Mouse (Mus musculus) frontal cortex, adult 2 months (tissue): ENCODE results near the gene Clic6. TPM values are rescaled to one million over a fixed set of nuclear protein-coding genes. Genes with fewer than 3 reads are reported as not detected.
A peak's percentile ranks its signal among the peaks of the same experiment; 100 is the strongest.
"Not testable (repeated sequence)": the region's sequence is repeated elsewhere in the genome, so short reads cannot be mapped to it uniquely, and the experiment has no call there.

Experiments used
- DNase-seq, 2 experiments: peaks; one replicate each; pipeline ENCODE4 v3.0.0; 2022; ENCODE audit warnings: low spot score in 1 of 2; ENCODE audit errors: extremely low spot score in 1 of 2
- polyA plus RNA-seq: library from polyadenylated mRNA; depleted of rRNA; stranded (reverse); fragments of >200 nt; gene quantifications from 2 replicates; pipeline ENCODE4 v1.2.3, GENCODE M21; 2012

Gene Clic6
- polyA plus RNA-seq, 1 experiment, result 0.82 TPM

- no peak for DNase-seq
These were observed 17.1 kb upstream of the Clic6 start for GRCm38 (mm10) chr16:92468459-92468858.

- no peak for DNase-seq
These were observed 14.8 kb upstream of the Clic6 start, which contains the start of gene Rcan1 for GRCm38 (mm10) chr16:92470706-92471105. Gene Rcan1, minus strand, starts transcription at chr16:92470867.

DNA sequence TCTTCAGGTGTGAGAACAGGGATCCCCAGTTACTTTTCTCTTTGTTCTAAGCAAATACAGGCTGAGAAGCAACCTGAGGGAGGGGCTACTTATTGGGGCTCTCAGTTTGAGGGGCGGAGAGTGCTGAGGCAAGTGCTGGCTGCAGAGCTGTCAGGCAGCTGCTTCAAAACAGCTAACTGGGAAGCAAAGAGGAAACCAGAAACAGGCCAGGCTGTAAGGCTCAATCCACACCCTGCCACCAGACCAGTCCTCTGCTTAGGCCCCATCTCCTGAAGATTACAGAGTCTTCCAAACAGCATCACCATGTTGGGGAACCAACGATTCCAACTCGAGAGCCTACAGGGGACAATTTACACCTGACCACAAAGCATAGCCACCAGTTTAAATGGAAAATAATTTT is 12.6 kb upstream of the Clic6 start:
- DNase-seq, result no peak

DNA sequence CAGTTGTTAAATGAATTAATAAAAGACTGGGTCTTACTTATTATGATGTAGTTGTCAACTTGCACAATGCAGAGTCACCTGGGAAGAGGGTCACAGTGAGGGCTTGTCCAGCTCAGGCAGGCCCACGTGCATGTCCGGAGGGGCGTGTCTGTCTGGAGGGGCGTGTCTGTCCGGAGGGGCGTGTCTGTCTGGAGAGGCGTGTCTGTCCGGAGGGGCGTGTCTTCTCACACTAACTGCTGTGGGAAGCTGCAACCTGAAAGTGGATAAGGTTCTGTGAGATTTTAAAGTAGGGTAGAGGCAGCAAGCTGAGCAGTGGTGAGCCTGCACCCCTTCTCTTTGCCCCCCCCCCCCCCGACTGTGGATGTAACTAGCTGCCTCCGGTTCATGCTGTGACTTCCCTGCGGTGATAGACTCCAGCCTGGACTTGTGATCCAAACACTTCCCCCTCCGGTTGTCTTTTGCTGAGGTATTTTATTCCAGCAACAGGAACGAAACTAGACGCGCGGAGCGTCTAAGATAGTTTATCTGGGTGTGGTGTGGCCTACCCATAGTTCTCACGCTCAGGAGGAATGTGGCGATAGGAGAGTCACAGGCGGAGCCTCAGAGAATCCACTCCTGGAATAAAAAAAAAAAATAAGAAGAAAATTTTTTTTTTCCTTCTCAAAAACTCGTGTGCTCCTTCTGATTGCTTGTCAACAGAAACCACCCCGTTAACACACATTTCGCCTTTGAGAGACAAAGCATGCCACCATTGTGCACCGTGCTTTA is 10.3 kb upstream of the Clic6 start:
- DNase-seq, result no peak

- DNase-seq, result peak in 1 of 2 experiments; percentile 87
These were observed 6.9 kb upstream of the Clic6 start for GRCm38 (mm10) chr16:92478561-92479150.

DNA sequence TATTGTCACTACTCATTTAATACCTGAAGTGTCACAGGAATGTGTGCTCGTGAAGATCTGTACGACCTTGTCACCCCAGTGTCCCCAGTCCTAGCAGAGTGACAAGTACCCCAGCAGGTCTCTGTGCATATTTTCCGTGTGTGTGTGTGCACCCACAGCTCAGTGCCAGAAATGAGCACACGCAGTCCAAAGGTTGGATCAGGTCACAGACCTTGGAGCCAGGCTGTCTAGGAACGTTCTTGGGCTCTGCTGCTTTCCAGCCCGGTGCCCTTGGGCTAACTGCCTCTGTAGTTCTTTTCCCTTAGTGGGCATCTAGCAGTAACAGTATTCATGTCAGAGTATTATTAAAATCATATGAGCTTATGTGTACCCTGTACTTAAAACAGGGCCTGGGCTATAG is 1.6 kb downstream of the Clic6 start:
- no peak for DNase-seq

DNA sequence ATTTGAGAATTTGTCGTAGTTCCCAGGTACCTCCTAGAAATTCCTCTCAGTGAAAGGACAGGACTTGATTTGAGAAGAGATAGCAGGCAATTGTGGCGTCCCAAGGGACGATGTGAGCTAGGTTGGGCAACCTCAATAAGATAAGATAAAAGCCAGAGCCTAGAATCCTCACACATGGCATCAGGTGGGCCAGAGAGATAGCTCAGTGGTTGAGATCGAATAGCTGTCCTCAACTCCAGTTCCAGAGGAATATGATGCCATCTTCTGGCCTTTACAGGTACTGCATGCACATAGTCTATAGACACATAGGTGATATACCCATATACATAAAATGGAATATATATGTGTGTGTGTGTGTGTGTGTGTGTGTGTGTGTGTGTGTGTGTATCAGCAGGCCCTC is 2.0 kb downstream of the Clic6 start:
- DNase-seq, result peak in 1 of 2 experiments; percentile 55

DNA sequence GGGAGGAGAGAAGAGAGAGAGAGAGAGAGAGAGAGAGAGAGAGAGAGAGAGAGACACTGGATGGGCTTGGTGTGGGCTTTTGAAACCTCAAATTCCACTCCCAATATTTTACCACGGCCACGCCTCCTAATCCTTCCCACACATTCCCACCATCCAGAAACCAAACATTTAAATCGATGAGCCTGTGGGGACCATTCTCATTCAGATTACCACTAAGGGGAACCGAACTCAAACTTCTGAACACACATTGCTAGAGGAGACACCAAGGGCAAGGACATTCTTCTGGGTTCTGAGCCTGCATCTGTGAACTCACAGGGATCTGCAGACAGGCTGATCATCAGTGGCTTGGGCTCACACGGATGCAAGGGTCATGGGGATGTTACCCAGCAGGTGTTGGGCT is 2.9 kb downstream of the Clic6 start:
- DNase-seq, result no peak

GRCm38 (mm10) chr16:92489356-92489755 is 3.8 kb downstream of the Clic6 start:
- DNase-seq, result no peak

- DNase-seq, result no peak
These were observed 12.5 kb downstream of the Clic6 start for GRCm38 (mm10) chr16:92497851-92498588.

- DNase-seq, result no peak
These were observed 13.0 kb downstream of the Clic6 start for GRCm38 (mm10) chr16:92498589-92498981.

DNA sequence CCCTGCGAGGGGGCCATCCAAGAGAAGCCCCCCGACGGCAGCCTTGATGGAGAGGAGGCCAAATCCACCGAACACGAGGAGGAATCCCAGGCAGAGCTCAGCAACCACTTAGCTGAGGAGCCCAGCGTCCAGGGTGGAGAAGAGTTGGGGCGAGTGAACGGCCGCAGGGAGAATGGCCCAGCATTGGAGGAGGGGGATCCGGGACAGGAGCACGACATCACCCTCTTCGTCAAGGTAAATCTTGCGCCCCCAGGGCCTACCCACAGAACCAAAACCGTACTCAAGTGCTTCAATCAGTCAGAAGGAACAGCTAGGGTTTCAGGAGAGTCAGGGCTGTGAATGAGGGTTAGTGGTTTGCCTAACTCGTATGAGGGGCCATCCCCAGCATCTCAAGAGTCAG is 13.8 kb downstream of the Clic6 start:
- no peak for DNase-seq

DNA sequence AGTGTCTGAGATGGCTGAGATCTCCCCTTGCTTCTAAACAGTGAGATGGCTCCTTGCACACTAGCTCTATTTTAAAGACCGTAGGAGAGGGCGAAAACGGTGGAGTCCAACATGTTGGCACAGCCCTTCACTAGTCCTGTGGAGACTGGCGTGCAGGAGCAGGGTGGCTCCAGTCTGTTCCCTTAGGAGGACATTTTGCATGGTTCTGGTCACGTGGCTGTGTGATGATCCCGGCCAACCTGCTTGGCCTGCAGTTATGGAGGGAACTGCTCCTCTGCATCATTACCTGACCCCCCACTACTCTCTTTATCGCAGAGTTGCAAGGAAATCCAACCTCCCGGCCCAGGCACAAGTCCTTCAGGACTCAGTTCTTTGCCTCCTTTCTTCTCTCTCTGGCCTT is 15.0 kb downstream of the Clic6 start:
- no peak for DNase-seq

- no peak for DNase-seq
These were observed 17.6 kb downstream of the Clic6 start for GRCm38 (mm10) chr16:92503105-92503504.

- DNase-seq, result no peak
These were observed 22.0 kb downstream of the Clic6 start for GRCm38 (mm10) chr16:92507573-92507972.

DNA sequence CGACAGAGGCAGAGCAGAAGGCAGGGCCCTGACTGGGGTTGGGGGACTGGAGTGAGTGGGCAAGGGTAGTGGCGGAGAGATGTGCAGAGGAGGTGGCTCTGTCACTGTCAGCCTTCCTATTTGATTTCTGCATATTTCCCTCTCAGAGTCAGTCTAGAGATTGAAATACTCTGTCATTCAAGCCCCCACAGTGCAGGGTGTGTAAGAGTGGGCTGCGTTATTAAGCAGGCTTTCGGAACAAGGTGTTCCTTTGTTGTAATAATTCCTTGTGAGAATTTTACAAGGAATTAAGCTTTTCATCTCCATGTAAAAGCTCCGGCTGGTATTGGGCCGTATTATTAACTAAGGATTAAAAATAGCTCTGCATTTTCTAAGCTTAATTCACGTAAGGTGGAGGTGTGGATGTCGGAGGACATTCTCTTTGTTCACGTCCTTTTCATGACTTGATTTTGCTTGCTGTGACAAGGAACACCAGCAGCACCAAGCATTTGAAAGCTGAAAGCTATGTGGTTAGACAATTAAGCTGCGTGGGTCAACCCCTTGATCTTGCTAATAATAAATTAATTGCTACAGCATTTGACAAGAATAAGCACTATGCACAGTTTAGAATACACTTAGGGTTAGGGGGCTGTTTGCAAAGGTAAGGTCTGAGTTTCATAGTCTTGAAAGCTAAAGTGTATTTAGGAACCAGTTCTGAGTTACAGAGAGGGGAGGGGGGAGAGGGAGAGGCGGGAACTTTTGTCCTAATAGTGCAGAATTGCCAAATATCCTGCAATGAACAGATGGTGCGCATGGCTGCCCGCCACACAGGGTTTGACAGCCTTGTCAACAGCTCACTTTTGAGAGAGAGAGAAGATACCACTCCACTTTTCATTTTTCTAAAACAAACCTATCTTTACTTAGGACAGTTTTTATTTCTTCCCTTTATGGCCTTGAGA is 25.6 kb downstream of the Clic6 start:
- peak in 1 of 2 experiments; percentile 32 for DNase-seq

DNA sequence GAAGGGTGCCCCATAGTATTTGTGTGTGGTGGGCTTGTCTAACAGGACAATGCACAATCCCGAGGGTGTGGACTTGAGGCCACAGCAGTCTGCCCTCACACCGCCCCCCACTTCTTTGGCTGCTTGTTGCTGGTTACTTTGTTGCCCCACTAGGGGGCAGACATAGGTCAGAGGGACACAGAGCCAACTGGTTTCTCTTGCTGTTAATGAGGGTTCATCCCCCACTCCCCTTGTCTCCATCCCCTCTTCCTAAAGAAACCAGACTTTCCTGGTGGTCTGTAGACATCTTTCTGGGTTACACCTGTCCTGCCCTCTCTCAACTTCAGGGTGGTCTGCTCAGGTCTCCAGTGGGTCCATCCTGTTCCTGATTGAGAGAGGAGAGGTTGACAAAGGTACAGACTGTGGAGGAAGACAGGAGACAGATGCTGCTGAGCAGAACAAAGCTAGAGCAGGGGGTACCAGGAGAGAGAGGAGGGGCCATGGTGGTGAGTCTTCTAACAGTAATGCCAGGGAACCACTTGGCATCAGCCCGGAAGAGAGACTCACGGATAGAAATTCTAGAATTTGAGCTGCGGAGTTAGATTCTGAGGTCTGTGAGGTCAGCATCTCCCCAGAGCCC is 26.3 kb downstream of the Clic6 start:
- peak in 1 of 2 experiments; percentile 32 for DNase-seq

GRCm38 (mm10) chr16:92514896-92515295 is 29.4 kb downstream of the Clic6 start:
- DNase-seq, result not testable (repeated sequence)

DNA sequence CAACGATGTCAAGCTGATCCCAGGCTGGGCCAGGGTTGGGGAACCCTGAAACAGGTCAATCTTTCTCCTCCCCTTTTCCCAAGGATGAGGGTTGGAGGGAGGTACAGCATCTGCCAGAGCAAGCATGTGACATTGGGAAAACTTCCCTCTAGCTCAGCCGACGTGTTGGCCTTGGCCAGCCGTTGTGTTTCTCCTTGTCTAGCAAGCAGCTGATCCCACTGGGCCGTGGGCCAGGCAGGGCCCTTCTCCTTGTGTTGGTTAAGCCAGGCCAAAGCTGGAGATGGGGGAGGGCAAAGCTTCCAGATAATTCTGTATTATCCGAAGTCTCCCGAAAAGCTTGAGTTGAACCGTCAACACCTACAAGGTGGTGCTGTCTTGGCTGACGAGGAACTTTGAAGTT is 30.6 kb downstream of the Clic6 start:
- DNase-seq, result no peak

- DNase-seq, result no peak
These were observed 33.2 kb downstream of the Clic6 start for GRCm38 (mm10) chr16:92518718-92519117.
